Mouse (Mus musculus) stomach, postnatal 0 days (tissue): Measurements from ENCODE around the gene B230219D22Rik.

ENCODE experiments used
- CTCF ChIP-seq: IDR thresholded peaks from 2 replicates; pipeline ENCODE4 v1.5.1; 2016; ENCODE audit warnings: antibody characterized with exemption, low read depth, mild to moderate bottlenecking, moderate library complexity
- EP300 ChIP-seq: optimal IDR thresholded peaks from 2 replicates; pipeline ENCODE3; 2016; ENCODE audit warnings: antibody characterized with exemption

DNA sequence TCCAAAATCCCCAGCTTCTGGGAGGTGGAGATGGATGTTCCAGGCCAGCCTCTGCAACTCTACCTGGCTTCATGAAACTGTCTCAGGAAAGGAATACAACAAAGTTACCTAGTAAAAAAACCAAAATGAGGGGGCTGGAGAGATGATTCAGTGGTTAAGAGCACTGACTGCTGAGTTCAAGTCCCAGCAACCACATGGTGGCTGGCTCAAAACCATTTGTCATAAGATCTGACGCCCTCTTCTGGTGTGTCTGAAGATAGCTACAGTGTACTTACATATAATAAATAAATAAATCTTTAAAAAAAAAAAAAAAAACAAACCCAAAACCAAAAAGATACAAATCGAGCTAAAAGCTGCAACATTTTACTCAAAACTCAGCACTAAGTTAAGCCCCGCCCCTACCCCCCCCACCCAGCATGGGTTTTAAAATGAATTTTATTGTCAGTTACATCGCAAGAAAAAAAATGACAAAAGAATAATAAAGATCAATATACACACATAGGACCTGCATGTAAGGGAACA is 33.7 kb downstream of the B230219D22Rik start:
- no peak for TF ChIP-seq EP300
- peak; percentile 48 for TF ChIP-seq CTCF
